Mouse (Mus musculus) heart, postnatal 25 days (tissue): ENCODE results near the gene Fancf. TPM values are rescaled to one million over a fixed set of nuclear protein-coding genes. Genes with fewer than 3 reads are reported as not detected.

Source experiments
- DNase-seq: peaks from one replicate; pipeline ENCODE4 v3.0.0; 2022; ENCODE audit warnings: low spot score
- intact Hi-C: fragments of 180-260 bp; cut with DNase I; formaldehyde crosslinking; loops from one replicate; pipeline ENCODE4 v1.15.1; 2025
- total RNA-seq, 2 experiments: library from RNA; stranded (reverse); gene quantifications; 2 replicates each; pipeline ENCODE4 v1.2.3; 2021

The Fancf gene
- total RNA-seq, 2 experiments from 2014 or later, result 2.0 to 2.4 TPM

GRCm38 (mm10) chr7:51851890-51852507 is 10.1 kb downstream of the Fancf start:
- intact Hi-C loops, result no loop called here
- no peak for DNase-seq

DNA sequence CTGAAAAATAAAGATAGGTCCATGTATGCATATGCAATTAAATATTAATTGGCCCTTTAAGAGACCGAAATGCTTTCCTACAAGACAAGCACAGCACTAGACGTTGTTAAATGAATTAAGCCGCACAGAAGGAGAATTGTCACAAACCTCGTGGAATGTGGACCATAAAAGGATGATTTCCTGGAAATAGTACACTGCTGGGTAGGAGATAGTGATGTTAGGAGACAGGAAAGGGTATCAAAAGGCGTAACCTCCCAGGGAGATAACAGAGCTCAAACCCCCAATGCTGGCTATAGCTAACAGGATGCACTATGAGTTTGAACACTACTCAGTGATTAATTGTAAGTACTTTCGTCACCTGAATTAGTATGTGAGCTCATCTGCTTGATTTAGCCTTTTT is 11.2 kb downstream of the Fancf start:
- no peak for DNase-seq
- intact Hi-C loops, result no loop called here

GRCm38 (mm10) chr7:51840515-51840914 is 21.6 kb downstream of the Fancf start:
- intact Hi-C loops, result no loop called here
- no peak for DNase-seq

DNA sequence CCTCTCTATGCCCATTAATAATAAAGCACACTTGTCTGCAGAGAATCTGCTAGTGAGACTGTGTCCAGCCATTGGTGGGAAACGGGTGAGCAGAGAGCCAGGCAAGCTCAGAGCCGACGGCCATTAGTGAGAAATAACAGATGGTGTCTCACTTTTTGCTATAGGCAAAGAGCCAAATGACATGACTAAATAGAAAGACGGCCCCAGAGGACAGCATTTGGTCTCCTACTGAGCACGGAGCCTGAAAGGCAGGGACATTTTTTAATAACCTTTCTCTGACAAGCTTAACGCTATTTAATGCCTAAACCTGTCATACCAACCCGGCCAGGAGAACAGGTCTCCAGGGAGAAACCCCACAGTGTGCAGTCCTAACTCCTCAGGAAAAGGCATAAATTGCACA is 30.1 kb downstream of the Fancf start:
- intact Hi-C loops, result loop anchor here (5.0 kb wide), 1 partner anchor 50 kb away; no protein-coding TSS in a partner anchor

GRCm38 (mm10) chr7:51823562-51824338 is 38.3 kb downstream of the Fancf start:
- intact Hi-C loops, result no loop called here
- DNase-seq, result no peak

More for the DNA sequence above, 30.1 kb downstream of the Fancf start:
- no peak for DNase-seq

- intact Hi-C loops, result no loop called here
- DNase-seq, result no peak
Observed at GRCm38 (mm10) chr7:51821467-51821866, 40.6 kb downstream of the Fancf start.

DNA sequence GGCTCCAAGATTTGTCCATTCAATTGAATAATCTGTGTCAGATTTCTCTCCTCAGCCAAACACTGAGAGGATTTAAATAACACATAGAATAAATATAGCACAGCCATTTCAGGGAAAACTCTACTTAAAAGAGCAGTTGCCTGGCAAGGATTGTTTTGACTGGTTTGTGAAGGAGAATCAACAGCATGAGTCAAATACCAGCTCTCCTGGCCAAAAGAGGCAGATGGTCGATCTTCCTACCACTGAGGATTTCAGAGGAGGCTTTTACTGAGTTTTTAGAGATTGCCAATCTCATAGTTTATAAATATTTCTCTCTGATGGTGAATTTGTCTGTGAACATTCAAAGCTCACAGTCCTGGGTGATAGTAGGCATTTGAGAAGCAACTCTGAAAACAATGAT is 42.2 kb downstream of the Fancf start:
- no peak for DNase-seq
- intact Hi-C loops, result no loop called here

GRCm38 (mm10) chr7:51818251-51818974 is 43.7 kb downstream of the Fancf start:
- intact Hi-C loops, result no loop called here
- DNase-seq, result no peak

- intact Hi-C loops, result no loop called here
- DNase-seq, result no peak
Observed at GRCm38 (mm10) chr7:51816283-51816839, 45.7 kb downstream of the Fancf start.

DNA sequence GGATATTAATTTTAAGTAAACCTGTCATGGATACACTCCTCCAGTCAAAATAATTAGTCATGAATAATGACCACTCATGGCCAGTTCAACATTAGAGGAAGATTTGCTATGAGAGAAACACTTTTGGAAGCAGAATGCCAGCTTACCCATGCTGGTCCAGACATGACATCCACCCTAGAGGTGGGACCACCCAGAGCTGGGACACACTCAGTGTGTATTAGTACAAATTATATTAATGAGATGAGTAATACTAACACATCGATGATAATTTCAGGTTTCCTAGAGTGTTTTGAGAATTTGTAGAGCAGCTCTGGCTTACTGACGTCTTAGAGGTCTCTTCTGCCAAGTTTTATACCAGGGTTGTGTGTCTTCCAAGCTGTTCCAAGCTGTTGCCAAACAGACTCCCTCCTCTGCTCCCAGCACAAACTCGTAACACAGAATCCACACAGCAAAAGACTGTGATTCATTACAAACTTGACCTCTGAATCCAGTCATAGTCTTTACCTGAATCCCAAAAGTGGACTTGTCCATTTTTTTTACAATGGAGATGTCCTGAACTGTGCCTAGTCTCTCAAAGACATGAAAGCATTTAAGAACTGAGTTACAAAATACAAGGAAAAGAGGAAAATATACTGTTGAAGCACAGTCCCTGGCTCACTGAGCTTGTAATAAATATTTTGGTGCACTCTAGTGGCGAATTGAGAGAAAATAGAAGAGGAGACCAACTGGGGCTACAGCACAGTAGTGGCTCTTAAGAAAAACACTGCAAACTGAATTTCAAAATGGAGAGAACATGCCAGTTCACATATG is 46.4 kb downstream of the Fancf start:
- intact Hi-C loops, result no loop called here
- DNase-seq, result no peak

Other genes with a start within 250 kb of the Fancf start
- gene Slc17a6, start 240.3 kb downstream of the Fancf start, total RNA-seq, result not detected
- gene Gas2, start 252 bp downstream of the Fancf start, total RNA-seq, result 1 to 10 TPM; 6.4 to 7.5 TPM
- 10 to 100 TPM; 22.7 to 23.7 TPM for gene Svip, start 143.8 kb upstream of the Fancf start, total RNA-seq
- not detected for gene 1700015G11Rik, start 153.5 kb upstream of the Fancf start, total RNA-seq